Mouse (Mus musculus): ENCODE data around the gene Ppp3ca. TPM values are rescaled to one million over a fixed set of nuclear protein-coding genes. Genes with fewer than 3 reads are reported as not detected.
A peak's percentile ranks its signal among the peaks of the same experiment; 100 is the strongest.

The Ppp3ca gene
- total RNA-seq, 2 experiments from 2014 or later = 316 to 328 TPM

- intact Hi-C loops (cut with DNase I) = no loop called here
- no peak for DNase-seq
Measured at GRCm38 (mm10) chr3:136967510-136967909, 297.6 kb downstream of the Ppp3ca start.

DNA sequence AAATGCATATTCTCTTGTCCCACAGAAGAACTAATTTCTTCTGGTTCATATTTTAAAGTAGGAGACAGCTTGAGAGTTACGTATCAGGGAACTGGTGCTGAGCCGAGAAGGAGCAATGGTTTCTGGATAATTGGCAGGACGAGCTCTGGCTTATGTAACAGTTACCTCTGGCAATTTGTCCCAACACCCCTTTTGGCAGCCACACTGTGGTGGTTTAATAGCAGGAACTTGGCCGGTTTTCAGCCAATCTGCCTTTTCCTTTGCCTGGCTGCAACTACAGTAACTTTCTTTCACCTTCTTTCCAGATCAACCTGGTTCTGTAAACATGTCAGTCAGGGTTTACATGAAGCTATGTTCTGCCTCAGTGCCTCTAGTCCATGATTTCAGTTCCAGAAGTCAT is 299.9 kb downstream of the Ppp3ca start:
- peak; percentile 56 for DNase-seq
- intact Hi-C loops (cut with DNase I) = no loop called here

DNA sequence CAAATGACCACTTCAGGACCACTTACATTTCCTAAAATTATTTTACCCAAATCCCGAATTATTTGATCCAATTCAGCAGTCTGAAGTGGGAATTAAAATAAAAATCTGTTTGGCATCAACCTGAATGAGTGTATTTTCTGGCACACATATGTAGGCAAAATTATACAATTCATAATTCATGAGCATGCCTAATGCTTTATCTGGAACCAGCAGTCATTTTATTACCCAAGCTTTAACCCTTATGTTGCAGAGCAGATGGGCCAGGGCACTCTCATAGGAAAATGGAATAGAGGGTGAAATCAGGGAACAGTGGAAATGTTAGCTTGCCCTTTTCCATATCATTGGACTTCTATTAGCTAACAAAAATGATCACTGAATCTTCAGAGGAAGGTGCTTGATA is 307.9 kb downstream of the Ppp3ca start:
- intact Hi-C loops (cut with DNase I) = no loop called here
- no peak for DNase-seq

DNA sequence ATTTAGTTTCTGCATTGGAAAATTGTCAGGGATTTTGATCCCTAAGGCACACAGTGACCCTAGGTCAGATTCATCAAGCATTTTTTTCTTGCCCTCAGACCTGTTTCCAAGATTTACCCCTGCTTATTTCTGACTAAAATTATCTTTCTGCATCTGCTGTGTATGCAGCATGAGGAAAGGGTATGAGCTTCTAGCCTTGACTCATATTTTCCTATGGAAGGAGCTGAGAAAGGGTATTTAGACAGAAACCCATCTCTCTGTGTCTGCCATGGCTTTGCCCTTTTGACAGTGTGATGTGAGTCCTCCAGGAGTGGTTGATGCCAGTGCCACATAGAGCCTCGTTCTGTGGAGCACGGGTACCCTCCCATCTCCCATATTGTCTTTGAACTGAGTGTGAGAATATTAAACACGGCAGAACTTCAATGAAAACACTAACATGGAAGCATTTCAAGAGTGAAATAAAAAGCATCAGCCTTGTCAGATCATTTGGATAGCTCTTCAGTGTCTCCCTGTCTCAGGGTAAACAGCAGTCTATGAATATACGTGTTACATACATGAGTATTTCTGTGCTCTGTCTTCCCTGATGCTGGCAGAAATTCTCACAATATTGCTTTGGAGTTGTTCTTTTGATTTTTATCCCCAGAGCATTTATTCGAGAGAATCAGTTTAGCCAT is 311.1 kb downstream of the Ppp3ca start:
- DNase-seq = no peak

DNA sequence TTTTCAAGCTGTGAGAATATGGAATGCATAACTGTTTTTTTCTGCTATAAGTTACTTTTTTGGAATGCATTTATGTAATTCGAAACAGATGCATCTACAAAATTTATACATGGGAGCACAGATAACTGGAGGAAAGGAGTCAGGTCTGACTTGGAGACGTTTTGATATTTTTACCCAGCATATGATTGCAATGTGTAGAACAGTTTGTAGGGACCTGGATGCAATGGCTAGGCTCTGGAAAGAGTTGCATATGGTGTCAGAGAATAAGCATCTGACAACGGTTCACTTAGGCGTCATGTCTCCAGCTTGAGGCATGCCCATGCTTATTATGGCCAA is 311.6 kb downstream of the Ppp3ca start:
- intact Hi-C loops (cut with DNase I) = no loop called here

More for the DNA sequence above, 311.1 kb downstream of the Ppp3ca start:
- intact Hi-C loops (cut with DNase I) = no loop called here

DNA sequence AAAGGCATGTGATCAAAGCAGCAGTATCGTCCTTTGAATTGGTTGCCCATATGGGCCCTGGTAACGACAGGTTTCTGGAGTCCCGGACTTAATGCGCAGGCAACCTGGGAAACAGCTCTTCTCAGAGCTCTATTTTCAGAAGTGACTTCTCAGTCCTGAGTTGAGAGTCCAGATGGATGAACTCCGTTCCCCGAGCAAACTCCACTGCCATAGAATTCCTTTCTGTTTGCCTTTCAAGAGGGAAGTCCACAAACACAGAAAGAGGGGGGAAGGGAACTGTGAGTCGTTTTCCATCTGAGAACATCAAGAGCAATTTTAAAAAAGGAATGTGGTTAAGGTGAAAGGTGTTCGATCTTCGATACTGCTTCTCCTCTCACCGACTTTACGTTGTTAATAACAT is 312.1 kb downstream of the Ppp3ca start:
- DNase-seq = no peak
- intact Hi-C loops (cut with DNase I) = no loop called here

More for the DNA sequence above, 311.6 kb downstream of the Ppp3ca start:
- DNase-seq = no peak

DNA sequence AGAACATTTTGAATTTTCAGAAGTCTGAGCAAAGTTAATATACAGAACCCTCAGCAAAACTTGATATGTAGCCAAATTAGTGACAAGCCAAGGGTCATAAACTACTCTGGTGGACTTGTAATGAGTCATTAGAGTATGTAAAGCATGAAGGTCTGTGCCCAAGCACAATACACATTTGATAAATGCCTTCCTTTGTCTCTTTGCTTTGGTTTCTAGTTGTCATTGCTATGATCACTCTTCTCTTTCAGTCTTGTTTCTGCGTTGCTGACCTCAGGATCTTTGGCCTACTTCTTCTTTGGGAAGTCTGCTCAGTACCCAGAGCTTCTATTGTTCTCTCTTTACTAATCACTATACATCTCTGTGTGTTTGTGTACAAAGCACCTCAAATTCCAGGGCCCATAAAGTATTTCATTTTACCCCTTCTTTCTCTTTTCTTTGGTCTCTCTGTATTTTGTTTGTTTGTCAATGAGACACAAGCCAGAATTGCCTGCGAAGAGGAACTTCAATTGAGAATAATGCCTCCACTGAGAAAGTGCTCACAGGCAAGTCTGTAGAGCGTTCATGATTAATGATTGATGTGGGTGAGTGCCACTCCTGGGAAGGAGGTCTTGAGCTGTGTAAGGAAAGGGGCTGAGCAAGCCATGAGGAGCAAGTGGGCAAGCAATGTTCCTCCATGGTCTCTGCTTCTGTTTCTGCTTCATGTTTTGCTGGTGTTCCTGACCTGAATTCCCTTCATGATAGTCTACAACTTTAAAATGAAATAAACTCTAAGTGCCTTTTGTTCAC is 316.4 kb downstream of the Ppp3ca start:
- no peak for DNase-seq
- intact Hi-C loops (cut with DNase I) = no loop called here

Small RNA genes within 50 kb of the gene (microRNA-seq; reads per million reads assigned to microRNA genes)
- not detected for gene Gm44327
